Mouse (Mus musculus) C2C12 (cell line): Measurements from ENCODE around the gene Hip1.

Experiments
- CEBPB ChIP-seq: IDR thresholded peaks from one replicate; pipeline ENCODE4 v1.6.1; 2011; ENCODE audit warnings: low read depth, mild to moderate bottlenecking, control low read depth, moderate library complexity
- CTCF ChIP-seq: IDR thresholded peaks from one replicate; pipeline ENCODE4 v1.5.1; 2011; ENCODE audit not compliant: control insufficient read depth, insufficient read depth, insufficient read length

GRCm38 (mm10) chr5:135497347-135497955, 47.5 kb downstream of the Hip1 start:
- TF ChIP-seq CTCF, result no peak
- TF ChIP-seq CEBPB, result no peak
